Mouse (Mus musculus) ES-Bruce4 (cell line): Measurements from ENCODE around the gene Ltbp4.

Experiments used
- CTCF ChIP-seq: IDR thresholded peaks from one replicate; pipeline ENCODE4 v1.8.1; 2011; ENCODE audit warnings: low read depth, low read length
- EP300 ChIP-seq: IDR thresholded peaks from 2 replicates; pipeline ENCODE4 v1.6.1; 2011; ENCODE audit warnings: low read depth, low read length; ENCODE audit not compliant: insufficient read depth

- TF ChIP-seq EP300 (no peak), CTCF (no peak)
These were observed 41.5 kb downstream of the Ltbp4 start for GRCm38 (mm10) chr7:27295956-27296355.
